Mouse (Mus musculus): ENCODE data around the gene Rasal2.

- no peak for TF ChIP-seq CTCF (conservative IDR thresholded peaks at IDR 0.05; ENCODE audit: low read length)
- no peak for TF ChIP-seq POU5F1 (IDR thresholded peaks at IDR 0.05; ENCODE audit: borderline replicate concordance, low read length)
- TF ChIP-seq NANOG (IDR thresholded peaks at IDR 0.05; ENCODE audit: borderline replicate concordance, low read length) = no peak
Measured at GRCm38 (mm10) chr1:157168891-157169290, 243.5 kb downstream of the Rasal2 start.

Measured in E14TG2a.4 (cell line).